In the genomic region with DNA sequence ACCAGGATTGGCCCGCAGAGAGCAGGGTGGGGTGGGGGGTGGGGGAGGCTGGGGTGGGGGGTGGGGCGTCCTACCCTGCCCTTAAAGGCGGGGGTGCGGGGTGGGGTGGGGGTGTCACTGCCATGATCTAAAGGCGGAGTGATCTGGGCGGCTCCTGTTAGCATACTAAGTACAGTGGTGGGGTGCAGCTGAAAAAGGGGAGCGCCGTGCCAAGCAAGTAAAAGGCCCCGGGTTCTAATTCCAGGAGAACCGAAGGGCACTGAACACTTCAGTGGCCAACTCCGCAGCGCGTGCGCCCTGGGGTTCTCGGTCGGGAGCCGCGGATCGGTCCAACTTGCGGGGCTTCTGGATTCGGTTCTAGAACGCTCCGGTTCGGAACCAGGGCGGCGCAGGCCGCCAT, we compare ENCODE assay signal across 8 mouse cellular contexts. TPM values are rescaled to one million over a fixed set of nuclear protein-coding genes. Genes with fewer than 3 reads are reported as not detected.
DNase-seq lines count a peak whose midpoint lies in the region; ATAC-seq and TF ChIP-seq lines count a peak whose summit lies in the region.

No protein-coding gene starts in this region.

- H3K27me3 ChIP-seq in spleen, adult 2 months (ENCODE audit: control insufficient read depth, insufficient read depth, low read length): no peaks in the 10 kb centered on the region
- no peaks in the 10 kb centered on the region for H3K27me3 ChIP-seq in embryonic facial prominence, embryonic 15.5 days
- H3K27me3 ChIP-seq in limb, embryonic 13.5 days: no peaks in the 10 kb centered on the region
- no peaks in the 10 kb centered on the region for H3K27me3 ChIP-seq in stomach, embryonic 14.5 days (ENCODE audit: control insufficient read depth, insufficient read depth, low read length)

- H3K4me1 ChIP-seq in spleen, adult 2 months (ENCODE audit: control insufficient read depth, insufficient read depth, insufficient read length): peaks cover 5% of the 10 kb centered on the region; the same call in 1 of the 2 replicates
- 0 out of 2 replicates have a peak, but pooled peaks cover 3% of the 10 kb centered on the region for H3K4me1 ChIP-seq in embryonic facial prominence, embryonic 15.5 days
- H3K4me1 ChIP-seq in limb, embryonic 13.5 days: peaks cover 36% of the 10 kb centered on the region
- no peaks in the 10 kb centered on the region for H3K4me1 ChIP-seq in stomach, embryonic 14.5 days (ENCODE audit: control insufficient read depth, insufficient read depth, low read length)

- WGBS in spleen, adult 2 months: under 1% methylated on average over 27 of the region's 27 CpGs
- under 1% methylated on average over 27 of the region's 27 CpGs for WGBS in embryonic facial prominence, embryonic 15.5 days
- under 1% methylated on average over 27 of the region's 27 CpGs for WGBS in limb, embryonic 13.5 days
- WGBS in stomach, embryonic 14.5 days: under 1% methylated on average over 27 of the region's 27 CpGs

- H3K27ac ChIP-seq in spleen, adult 2 months (ENCODE audit: insufficient read depth, low read length): no peak overlapping the region; the same call in 1 of the 2 replicates
- peak overlapping the region; percentile 81 for H3K27ac ChIP-seq in embryonic facial prominence, embryonic 15.5 days (replicated peaks)
- H3K27ac ChIP-seq in limb, embryonic 13.5 days: peak overlapping the region; percentile 61; the same call in 1 of the 2 replicates
- no peak overlapping the region; the same call in 1 of the 2 replicates for H3K27ac ChIP-seq in stomach, embryonic 14.5 days (ENCODE audit: low read length)

- H3K4me3 ChIP-seq in spleen, adult 2 months (ENCODE audit: extremely low read depth, insufficient read depth, insufficient read length): peak overlapping the region; percentile 58
- peak overlapping the region; percentile 65 for H3K4me3 ChIP-seq in embryonic facial prominence, embryonic 15.5 days (replicated peaks)
- H3K4me3 ChIP-seq in limb, embryonic 13.5 days: peak overlapping the region; percentile 56
- peak overlapping the region; percentile 42 for H3K4me3 ChIP-seq in stomach, embryonic 14.5 days (ENCODE audit: low read depth, low read length)

- DNase-seq in spleen, adult 2 months (ENCODE audit: low read depth in 1 of 2, low spot score in 2 of 2): no peak
- no peak for DNase-seq in spleen, postnatal 36 days (ENCODE audit: low spot score in 2 of 2)
- DNase-seq in cerebellum, adult 18-20 months: no peak
- DNase-seq in frontal cortex, postnatal 36 days (ENCODE audit: low spot score in 2 of 2): no peak
- DNase-seq in kidney, adult 18-20 months: no peak

- H3K36me3 ChIP-seq in spleen, adult 2 months (ENCODE audit: control insufficient read depth, insufficient read depth, low read length): no peaks in the 10 kb centered on the region
- H3K36me3 ChIP-seq in embryonic facial prominence, embryonic 15.5 days: no peaks in the 10 kb centered on the region
- H3K36me3 ChIP-seq in limb, embryonic 13.5 days: no peaks in the 10 kb centered on the region; the same call in 1 of the 2 replicates
- H3K36me3 ChIP-seq in stomach, embryonic 14.5 days (ENCODE audit: control insufficient read depth, insufficient read depth, low read length): no peaks in the 10 kb centered on the region

- peak overlapping the region; percentile 98 for H3K4me2 ChIP-seq in embryonic facial prominence, embryonic 15.5 days (replicated peaks)
- peak overlapping the region; percentile 95 for H3K4me2 ChIP-seq in limb, embryonic 13.5 days (replicated peaks)
- peak overlapping the region; percentile 85 for H3K4me2 ChIP-seq in stomach, embryonic 14.5 days (replicated peaks; ENCODE audit: low read depth, low read length)

- no peak for TF ChIP-seq POLR2A in spleen, adult 2 months (IDR thresholded peaks at IDR 0.05; ENCODE audit: low read depth, low read length)

- H3K9ac ChIP-seq in embryonic facial prominence, embryonic 15.5 days: peak overlapping the region; percentile 57
- H3K9ac ChIP-seq in limb, embryonic 13.5 days: peak overlapping the region; percentile 77
- peak overlapping the region; percentile 31 for H3K9ac ChIP-seq in stomach, embryonic 14.5 days (replicated peaks; ENCODE audit: low read depth, low read length)

- no peaks in the 10 kb centered on the region for H3K9me3 ChIP-seq in embryonic facial prominence, embryonic 15.5 days (replicated peaks)
- H3K9me3 ChIP-seq in limb, embryonic 13.5 days: no peaks in the 10 kb centered on the region
- no peaks in the 10 kb centered on the region for H3K9me3 ChIP-seq in stomach, embryonic 14.5 days (ENCODE audit: control insufficient read depth, low read depth, low read length)

- no peak for TF ChIP-seq CTCF in spleen, adult 2 months (IDR thresholded peaks at IDR 0.05; ENCODE audit: extremely low read depth, insufficient read depth, insufficient read length, insufficient replicate concordance)

- peak; percentile 1; the same call in 1 of the 2 replicates for ATAC-seq in embryonic facial prominence, embryonic 15.5 days (ENCODE audit: insufficient number of reproducible peaks, low FRiP score, low TSS enrichment, low read depth)
- peak; percentile 46 for ATAC-seq in limb, embryonic 13.5 days (ENCODE audit: low FRiP score, low read depth)
- ATAC-seq in stomach, embryonic 14.5 days (ENCODE audit: insufficient number of reproducible peaks, insufficient read depth, low FRiP score, low read depth): peak; percentile 10; the same call in 1 of the 2 replicates

RNA-seq across cellular contexts. Expression of a gene that starts 0.4 kb away (rescaled TPM):
- polyA plus RNA-seq in spleen, adult 2 months (2012; rRNA removed): 0.09 TPM in 1 of 2 replicates, not detected in the other
- polyA plus RNA-seq in embryonic facial prominence, embryonic 15.5 days (2015; fragmentation: Nextera tagmentation; extraction: Ambion mirVana): 13.1 and 13.2 TPM in 2 replicates
- polyA plus RNA-seq in limb, embryonic 13.5 days (2015; fragmentation: Nextera tagmentation; extraction: Ambion mirVana): 11.5 and 11.8 TPM in 2 replicates
- 15.2 and 18.2 TPM in 2 replicates for polyA plus RNA-seq in stomach, embryonic 14.5 days (2014; fragmentation: Nextera tagmentation; extraction: Ambion mirVana)

RNA-seq across cellular contexts. Expression of a gene that starts 18.8 kb away (rescaled TPM):
- polyA plus RNA-seq in spleen, adult 2 months (2012; rRNA removed): not detected in 2 replicates
- polyA plus RNA-seq in embryonic facial prominence, embryonic 15.5 days (2015; fragmentation: Nextera tagmentation; extraction: Ambion mirVana): 1.6 and 1.7 TPM in 2 replicates
- polyA plus RNA-seq in limb, embryonic 13.5 days (2015; fragmentation: Nextera tagmentation; extraction: Ambion mirVana): 1.3 and 1.5 TPM in 2 replicates
- 1.2 and 1.7 TPM in 2 replicates for polyA plus RNA-seq in stomach, embryonic 14.5 days (2014; fragmentation: Nextera tagmentation; extraction: Ambion mirVana)

Comparison
In these comparisons a context has a peak if more than half of its experiments do, and no peak if none do; other contexts are left out.
1. H3K27ac ChIP-seq: peak in embryonic facial prominence, embryonic 15.5 days (single experiment) and limb, embryonic 13.5 days (single experiment); none in spleen, adult 2 months (single experiment) and stomach, embryonic 14.5 days (single experiment).
2. RNA of a gene that starts 0.4 kb away (polyA plus RNA-seq): 15.2 to 18.2 TPM in stomach, embryonic 14.5 days, 13.1 to 13.2 TPM in embryonic facial prominence, embryonic 15.5 days and 11.5 to 11.8 TPM in limb, embryonic 13.5 days; 0.09 TPM in spleen, adult 2 months; every median in the first group is over 10 times any median in the second.
3. Peak in every context shown above with its lines, with median percentiles within 50 percentile points of each other: H3K4me3 ChIP-seq, ATAC-seq, H3K4me2 ChIP-seq and H3K9ac ChIP-seq.